ENCODE assay signal across 9 mouse cellular contexts in genomic region chr1:191084951-191085559, GRCm38 (mm10). TPM values are rescaled to one million over a fixed set of nuclear protein-coding genes. Genes with fewer than 3 reads are reported as not detected.
DNase-seq lines count a peak whose midpoint lies in the region; ATAC-seq lines count a peak whose summit lies in the region.
"Had no signal": no experiment of that assay in that cellular context is flagged by ENCODE, and none has a peak within 500 bp of the region (broad histone marks: within the 10 kb centered on the region; RNA-seq: fewer than 3 reads in every experiment).

No protein-coding gene starts in this region.

- no peak overlapping the region for H3K4me3 ChIP-seq in forebrain, embryonic 11.5 days (ENCODE audit: low read depth, low read length)
- no peak overlapping the region for H3K4me3 ChIP-seq in forebrain, embryonic 12.5 days (replicated peaks)

- H3K27ac ChIP-seq in forebrain, embryonic 11.5 days (ENCODE audit: low read depth, low read length), result no peak overlapping the region
- H3K27ac ChIP-seq in forebrain, embryonic 12.5 days, result no peak overlapping the region

- WGBS in forebrain, embryonic 11.5 days, result 70% methylated on average over 5 of the region's 5 CpGs
- whole genome bisulfite sequencing in forebrain, embryonic 12.5 days, result 75% methylated on average over 5 of the region's 5 CpGs

- H3K36me3 ChIP-seq in forebrain, embryonic 11.5 days (ENCODE audit: control insufficient read depth, insufficient read depth, low read length), result no peaks in the 10 kb centered on the region; the same call in 1 of the 2 replicates
- H3K36me3 ChIP-seq in forebrain, embryonic 12.5 days (replicated peaks), result peaks cover 44% of the 10 kb centered on the region

- no peak overlapping the region for H3K4me2 ChIP-seq in forebrain, embryonic 11.5 days (ENCODE audit: low read depth, low read length, severe bottlenecking)
- H3K4me2 ChIP-seq in forebrain, embryonic 12.5 days, result no peak overlapping the region

- DNase-seq in forebrain, embryonic 11.5 days (ENCODE audit: low spot score), result peak; percentile 76
- peak; percentile 63 to 72 for DNase-seq in left cerebral cortex, postnatal 14 days (ENCODE audit: low spot score in 2 of 2)
- no peak for DNase-seq in left cerebral cortex, adult 8-10 months (ENCODE audit: low spot score in 2 of 2)
- DNase-seq in ZHBTc4 (ENCODE audit: low read depth, low spot score), result peak; percentile 75
- DNase-seq in heart, postnatal 4 days, result peak; percentile 74
- DNase-seq in lung, postnatal 25 days (ENCODE audit: low spot score), result peak; percentile 31
- DNase-seq in thymus, postnatal 0 days (ENCODE audit: low spot score), result peak; percentile 31

- ATAC-seq in forebrain, embryonic 11.5 days (replicated peaks; ENCODE audit: low FRiP score), result no peak
- ATAC-seq in forebrain, embryonic 12.5 days (ENCODE audit: low FRiP score), result no peak

- intact Hi-C loops in left cerebral cortex, postnatal 14 days (cut with DNase I), result loop anchor here (5.0 kb wide), 1 partner anchor 143 kb away; no protein-coding TSS in a partner anchor

- H3K4me1 ChIP-seq in forebrain, embryonic 11.5 days (replicated peaks; ENCODE audit: control insufficient read depth, insufficient read depth, low read length), result no peaks in the 10 kb centered on the region
- H3K4me1 ChIP-seq in forebrain, embryonic 12.5 days, result no peaks in the 10 kb centered on the region

- no peaks in the 10 kb centered on the region for H3K9me3 ChIP-seq in forebrain, embryonic 11.5 days (ENCODE audit: control insufficient read depth, low read length)
- H3K9me3 ChIP-seq in forebrain, embryonic 12.5 days, result no peaks in the 10 kb centered on the region

- no peak overlapping the region for H3K9ac ChIP-seq in forebrain, embryonic 11.5 days (ENCODE audit: low read length)
- no peak overlapping the region for H3K9ac ChIP-seq in forebrain, embryonic 12.5 days

- H3K27me3 ChIP-seq in forebrain, embryonic 11.5 days (ENCODE audit: control insufficient read depth, insufficient read depth, low read length), result no peaks in the 10 kb centered on the region
- no peaks in the 10 kb centered on the region for H3K27me3 ChIP-seq in forebrain, embryonic 12.5 days

RNA-seq across cellular contexts. Expression of gene Batf3, which starts 12.6 kb away (rescaled TPM):
- polyA plus RNA-seq in forebrain, embryonic 11.5 days (2014; fragmentation: Nextera tagmentation; extraction: Ambion mirVana), result 6.0 and 6.1 TPM in 2 replicates
- 3.5 and 3.7 TPM in 2 replicates for polyA plus RNA-seq in forebrain, embryonic 12.5 days (2016; fragmentation: Nextera tagmentation; extraction: Ambion mirVana)
- total RNA-seq in left cerebral cortex, postnatal 14 days (2021), result under 1 TPM; 0.62 to 0.74 TPM
- 1 to 10 TPM in 3 of 4 experiments, under 1 TPM in 1; 0.89 to 5.4 (median 3.9) TPM for total RNA-seq in left cerebral cortex, adult 8-10 months (2022)
- total RNA-seq in heart, postnatal 4 days (2021), result 1 to 10 TPM; 1.7 to 1.8 TPM
- 3.2 and 3.6 TPM in 2 replicates for polyA plus RNA-seq in thymus, postnatal 0 days (2015; fragmentation: Nextera tagmentation; extraction: Ambion mirVana)
- total RNA-seq: hematopoietic stem cell, adult 5-6 weeks had no signal

RNA-seq across cellular contexts. Expression of gene Nsl1, which starts 22.2 kb away (rescaled TPM):
- polyA plus RNA-seq in forebrain, embryonic 11.5 days (2014; fragmentation: Nextera tagmentation; extraction: Ambion mirVana), result 29.9 and 34.3 TPM in 2 replicates
- polyA plus RNA-seq in forebrain, embryonic 12.5 days (2016; fragmentation: Nextera tagmentation; extraction: Ambion mirVana), result 26.4 and 28.1 TPM in 2 replicates
- under 1 TPM; 0.70 to 0.88 TPM for total RNA-seq in left cerebral cortex, postnatal 14 days (2021)
- 1 to 10 TPM in 1 of 4 experiments, under 1 TPM in 3; 0.37 to 1.3 (median 0.55) TPM for total RNA-seq in left cerebral cortex, adult 8-10 months (2022)
- total RNA-seq in heart, postnatal 4 days (2021), result 1 to 10 TPM; 6.7 to 6.8 TPM
- polyA plus RNA-seq in thymus, postnatal 0 days (2015; fragmentation: Nextera tagmentation; extraction: Ambion mirVana), result 20.3 and 20.4 TPM in 2 replicates

RNA-seq across cellular contexts. Expression of gene Tatdn3, which starts 22.3 kb away (rescaled TPM):
- 10.9 and 11.5 TPM in 2 replicates for polyA plus RNA-seq in forebrain, embryonic 11.5 days (2014; fragmentation: Nextera tagmentation; extraction: Ambion mirVana)
- 11.9 and 15.3 TPM in 2 replicates for polyA plus RNA-seq in forebrain, embryonic 12.5 days (2016; fragmentation: Nextera tagmentation; extraction: Ambion mirVana)
- total RNA-seq in left cerebral cortex, postnatal 14 days (2021), result 10 to 100 TPM; 29.9 to 30.7 TPM
- total RNA-seq in left cerebral cortex, adult 8-10 months (2022), result 10 to 100 TPM; 28.7 to 35.8 (median 31.9) TPM
- 10 to 100 TPM; 19.4 to 23.5 TPM for total RNA-seq in heart, postnatal 4 days (2021)
- polyA plus RNA-seq in thymus, postnatal 0 days (2015; fragmentation: Nextera tagmentation; extraction: Ambion mirVana), result 12.0 and 14.0 TPM in 2 replicates

RNA-seq across cellular contexts. Expression of gene Spata45, which starts 48.6 kb away (rescaled TPM):
- polyA plus RNA-seq in forebrain, embryonic 11.5 days (2014; fragmentation: Nextera tagmentation; extraction: Ambion mirVana), result not detected in 2 replicates
- polyA plus RNA-seq in forebrain, embryonic 12.5 days (2016; fragmentation: Nextera tagmentation; extraction: Ambion mirVana), result not detected in 2 replicates
- not detected for total RNA-seq in left cerebral cortex, postnatal 14 days (2021)
- total RNA-seq in left cerebral cortex, adult 8-10 months (2022), result not detected
- total RNA-seq in heart, postnatal 4 days (2021), result not detected
- not detected in 2 replicates for polyA plus RNA-seq in thymus, postnatal 0 days (2015; fragmentation: Nextera tagmentation; extraction: Ambion mirVana)
- total RNA-seq: hematopoietic stem cell, adult 5-6 weeks had no signal

RNA-seq across cellular contexts. Expression of gene Flvcr1, which starts 59.1 kb away (rescaled TPM):
- polyA plus RNA-seq in forebrain, embryonic 11.5 days (2014; fragmentation: Nextera tagmentation; extraction: Ambion mirVana), result 12.3 and 14.0 TPM in 2 replicates
- 9.7 and 11.5 TPM in 2 replicates for polyA plus RNA-seq in forebrain, embryonic 12.5 days (2016; fragmentation: Nextera tagmentation; extraction: Ambion mirVana)
- total RNA-seq in left cerebral cortex, postnatal 14 days (2021), result 10 to 100 TPM; 15.7 to 16.1 TPM
- total RNA-seq in left cerebral cortex, adult 8-10 months (2022), result 10 to 100 TPM; 12.5 to 15.3 (median 14.3) TPM
- 10 to 100 TPM; 12.6 to 13.0 TPM for total RNA-seq in heart, postnatal 4 days (2021)
- polyA plus RNA-seq in thymus, postnatal 0 days (2015; fragmentation: Nextera tagmentation; extraction: Ambion mirVana), result 9.3 and 13.5 TPM in 2 replicates

Comparison
In these comparisons a context has a peak if more than half of its experiments do, and no peak if none do; other contexts are left out.
1. DNase-seq: peak in forebrain, embryonic 11.5 days (single experiment), left cerebral cortex, postnatal 14 days (2 of 2), ZHBTc4 (single experiment), heart, postnatal 4 days (single experiment), lung, postnatal 25 days (single experiment) and thymus, postnatal 0 days (single experiment); none in left cerebral cortex, adult 8-10 months (0 of 2).